Mouse (Mus musculus) heart, embryonic 14.5 days (tissue): Measurements from ENCODE around the gene Myo1h. TPM values are rescaled to one million over a fixed set of nuclear protein-coding genes. Genes with fewer than 3 reads are reported as not detected.

Experiments
- ATAC-seq: fragments of 200-750 bp; cut with Nextera tagmentation; 2 replicates; pipeline ENCODE4 v1.8.0; 2017; ENCODE audit warnings: low read depth, moderate TSS enrichment; ENCODE audit not compliant: insufficient number of reproducible peaks, insufficient read depth, low FRiP score
- H3K27ac ChIP-seq, 2 experiments: fragments of 200-500 bp in 1 of 2; fragments of 300-500 bp in 1 of 2; sonication (generic) in 1 of 2; replicated peaks in 1 of 2; 2 replicates each; pipeline ENCODE4 v1.5.1; 2012 to 2014; ENCODE audit warnings: low read depth in 2 of 2, low read length in 2 of 2, control low read depth in 1 of 2, mild to moderate bottlenecking in 1 of 2, mixed read lengths in 1 of 2; ENCODE audit not compliant: control insufficient read depth in 1 of 2, insufficient read depth in 1 of 2
- H3K27me3 ChIP-seq: fragments of 300-500 bp; sonication (generic); 2 replicates; pipeline ENCODE4 v1.6.1; 2014; ENCODE audit warnings: mild to moderate bottlenecking, low read length, control low read depth; ENCODE audit not compliant: control insufficient read depth, insufficient read depth
- H3K36me3 ChIP-seq: fragments of 300-500 bp; sonication (generic); 2 replicates; pipeline ENCODE4 v1.6.1; 2014; ENCODE audit warnings: mild to moderate bottlenecking, control low read depth, low read length, mixed read lengths; ENCODE audit not compliant: control insufficient read depth, insufficient read depth
- H3K4me1 ChIP-seq, 2 experiments: fragments of 200-500 bp in 1 of 2; fragments of 300-500 bp in 1 of 2; sonication (generic) in 1 of 2; 2 replicates each; pipeline ENCODE4 v1.6.1; 2012 to 2014; ENCODE audit warnings: low read length in 2 of 2, control low read depth in 1 of 2, mixed read lengths in 1 of 2; ENCODE audit not compliant: control insufficient read depth in 2 of 2, insufficient read depth in 2 of 2
- H3K4me2 ChIP-seq: fragments of 300-500 bp; sonication (generic); 2 replicates; pipeline ENCODE4 v1.6.1; 2014; ENCODE audit warnings: mild to moderate bottlenecking, low read length
- H3K4me3 ChIP-seq, 2 experiments: fragments of 200-500 bp in 1 of 2; fragments of 300-500 bp in 1 of 2; sonication (generic) in 1 of 2; 2 replicates each; pipeline ENCODE4 v1.5.1; 2012 to 2014; ENCODE audit warnings: low read length in 2 of 2, mild to moderate bottlenecking in 2 of 2, control low read depth in 1 of 2, low read depth in 1 of 2, moderate library complexity in 1 of 2; ENCODE audit not compliant: control insufficient read depth in 1 of 2, insufficient read depth in 1 of 2
- H3K9ac ChIP-seq: fragments of 300-500 bp; sonication (generic); 2 replicates; pipeline ENCODE4 v1.6.1; 2014; ENCODE audit warnings: mild to moderate bottlenecking, low read length
- H3K9me3 ChIP-seq: fragments of 300-500 bp; sonication (generic); 2 replicates; pipeline ENCODE4 v1.6.1; 2016; ENCODE audit warnings: low read length, control low read depth; ENCODE audit not compliant: control insufficient read depth
- whole genome bisulfite sequencing: fragments of 180-500 bp; shearing (Covaris S2); extraction: QIAGEN DNeasy Blood & Tissue Kit; methylation state at CpG from one replicate; pipeline ENCODE4 v1.1.7; 2014; 5-methylcytosine and 5-hydroxymethylcytosine counted together
- microRNA-seq: library from miRNA; unstranded; fragments of <30 nt; microRNA quantifications from one replicate; pipeline ENCODE4, GENCODE M21; 2016
- polyA plus RNA-seq: library from polyadenylated mRNA; unstranded; fragments of >200 nt; fragmentation: Nextera tagmentation; extraction: Ambion mirVana; gene quantifications from 2 replicates; pipeline ENCODE4 v1.2.1, GENCODE M21; 2014

Gene Myo1h
- polyA plus RNA-seq, 1 experiment from 2014 or later, result 1.4 TPM

- Histone ChIP-seq H3K4me2 (no peak overlapping the region), H3K27ac (no peak overlapping the region), H3K4me1 (peaks cover 4% of the 10 kb centered on the region in 2 experiments; a peak in 2 of 4 replicates), H3K27me3 (no peaks in the 10 kb centered on the region), H3K9me3 (no peaks in the 10 kb centered on the region), H3K36me3 (peaks cover 100% of the 10 kb centered on the region), H3K4me3 (no peak overlapping the region), H3K9ac (no peak overlapping the region)
- no peak for ATAC-seq
- 88% methylated on average over 9 of the region's 9 CpGs for WGBS
These were observed 118.8 kb downstream of the Myo1h start for GRCm38 (mm10) chr5:114407810-114408209.

GRCm38 (mm10) chr5:114408846-114409245, 119.9 kb downstream of the Myo1h start:
- ATAC-seq, result no peak
- Histone ChIP-seq H3K27me3 (no peaks in the 10 kb centered on the region), H3K4me3 (no peak overlapping the region), H3K9me3 (no peaks in the 10 kb centered on the region), H3K4me2 (no peak overlapping the region), H3K36me3 (peaks cover 100% of the 10 kb centered on the region), H3K27ac (no peak overlapping the region), H3K4me1 (peaks cover 10 to 11% of the 10 kb centered on the region in 2 experiments), H3K9ac (no peak overlapping the region)
- WGBS, result 89% methylated on average over 11 of the region's 11 CpGs

GRCm38 (mm10) chr5:114410429-114410828, 121.5 kb downstream of the Myo1h start:
- H3K27ac ChIP-seq, result no peak overlapping the region
- no peak for ATAC-seq
- peaks cover 100% of the 10 kb centered on the region for H3K36me3 ChIP-seq
- H3K4me2 ChIP-seq, result no peak overlapping the region
- no peaks in the 10 kb centered on the region for H3K9me3 ChIP-seq
- 90% methylated on average over 13 of the region's 13 CpGs for WGBS
- H3K4me1 ChIP-seq, result peaks cover 10 to 11% of the 10 kb centered on the region in 2 experiments
- no peak overlapping the region for H3K4me3 ChIP-seq
- no peak overlapping the region for H3K9ac ChIP-seq
- no peaks in the 10 kb centered on the region for H3K27me3 ChIP-seq

- Histone ChIP-seq H3K27ac (no peak overlapping the region), H3K9ac (no peak overlapping the region), H3K4me1 (peaks cover 10 to 14% of the 10 kb centered on the region in 2 experiments), H3K4me2 (no peak overlapping the region), H3K36me3 (peaks cover 100% of the 10 kb centered on the region), H3K9me3 (no peaks in the 10 kb centered on the region), H3K4me3 (no peak overlapping the region), H3K27me3 (no peaks in the 10 kb centered on the region)
- ATAC-seq, result no peak
- WGBS, result 61% methylated on average over 23 of the region's 23 CpGs
These were observed 123.5 kb downstream of the Myo1h start for GRCm38 (mm10) chr5:114412361-114412998.

- H3K4me3 ChIP-seq, result no peak overlapping the region
- no peaks in the 10 kb centered on the region for H3K27me3 ChIP-seq
- H3K9me3 ChIP-seq, result no peaks in the 10 kb centered on the region
- H3K27ac ChIP-seq, result peak overlapping the region; percentile 38 to 50; a peak in 2 of 4 replicates
- peaks cover 10 to 14% of the 10 kb centered on the region in 2 experiments for H3K4me1 ChIP-seq
- WGBS, result 33% methylated on average over 16 of the region's 16 CpGs
- H3K36me3 ChIP-seq, result peaks cover 100% of the 10 kb centered on the region
- H3K4me2 ChIP-seq, result no peak overlapping the region
- no peak overlapping the region for H3K9ac ChIP-seq
- ATAC-seq, result no peak
These were observed 124.2 kb downstream of the Myo1h start for GRCm38 (mm10) chr5:114413067-114413735.

Small RNAs within 50 kb of the gene (microRNA-seq; reads per million reads assigned to microRNA genes)
- not detected for gene Mir7027

Other genes starting within 250 kb of the Myo1h start
- gene Usp30, start 223.7 kb upstream of the Myo1h start, polyA plus RNA-seq, result 5.4 and 7.6 TPM in 2 replicates
- 0.11 TPM in 1 of 2 replicates, not detected in the other for gene Svop, start 197.6 kb upstream of the Myo1h start, polyA plus RNA-seq
- 9.1 and 9.8 TPM in 2 replicates for gene Alkbh2, start 160.9 kb upstream of the Myo1h start, polyA plus RNA-seq
- gene Ung, start 158.8 kb upstream of the Myo1h start, polyA plus RNA-seq, result 28.3 and 34.1 TPM in 2 replicates
- 12.1 and 13.7 TPM in 2 replicates for gene Acacb, start 142.6 kb upstream of the Myo1h start, polyA plus RNA-seq
- gene Foxn4, start 15.4 kb upstream of the Myo1h start, polyA plus RNA-seq, result not detected in 2 replicates
- gene Kctd10, start 91.3 kb downstream of the Myo1h start, polyA plus RNA-seq, result 104 and 106 TPM in 2 replicates
- gene Ube3b, start 91.4 kb downstream of the Myo1h start, polyA plus RNA-seq, result 51.1 and 53.0 TPM in 2 replicates
- gene Mmab, start 154.9 kb downstream of the Myo1h start, polyA plus RNA-seq, result 22.1 and 22.7 TPM in 2 replicates
- gene Mvk, start 155.1 kb downstream of the Myo1h start, polyA plus RNA-seq, result 15.3 and 18.6 TPM in 2 replicates